ENCODE assay signal across 15 mouse cellular contexts in genomic region chr13:51063721-51064120, GRCm38 (mm10).
"Had no signal": no experiment of that assay in that cellular context is flagged by ENCODE, and none has a peak within 500 bp of the region (broad histone marks: within the 10 kb centered on the region; RNA-seq: fewer than 3 reads in every experiment).

No protein-coding gene starts in this region.

- H3K36me3 ChIP-seq: lung, embryonic 15.5 days; midbrain, embryonic 13.5 days; midbrain, embryonic 15.5 days; neural tube, embryonic 12.5 days had no signal

- H3K4me3 ChIP-seq: lung, embryonic 15.5 days; megakaryocyte, embryonic 14.5 days; midbrain, embryonic 13.5 days; midbrain, embryonic 15.5 days; neural tube, embryonic 12.5 days had no signal

- H3K4me1 ChIP-seq: lung, embryonic 15.5 days; megakaryocyte, embryonic 14.5 days; midbrain, embryonic 13.5 days; midbrain, embryonic 15.5 days; neural tube, embryonic 12.5 days had no signal

- H3K27ac ChIP-seq: lung, embryonic 15.5 days; macrophage; midbrain, embryonic 13.5 days; midbrain, embryonic 15.5 days; neural tube, embryonic 12.5 days had no signal

- H3K27me3 ChIP-seq: lung, embryonic 15.5 days; midbrain, embryonic 13.5 days; midbrain, embryonic 15.5 days; neural tube, embryonic 12.5 days had no signal

- ATAC-seq: lung, postnatal 0 days; midbrain, embryonic 13.5 days; midbrain, embryonic 15.5 days had no signal

- H3K9ac ChIP-seq: lung, embryonic 15.5 days; midbrain, embryonic 13.5 days; midbrain, embryonic 15.5 days; neural tube, embryonic 12.5 days had no signal

- H3K9me3 ChIP-seq: lung, embryonic 15.5 days; megakaryocyte, embryonic 14.5 days; midbrain, embryonic 13.5 days; midbrain, embryonic 15.5 days; neural tube, embryonic 12.5 days had no signal

- DNase-seq: lung, adult 2 months; lung, postnatal 14 days; lung, postnatal 36 days; right cerebral cortex, postnatal 14 days; thymus, adult 18-20 months; thymus, postnatal 25 days; thymus, postnatal 4 days had no signal

- H3K4me2 ChIP-seq: lung, embryonic 15.5 days; midbrain, embryonic 11.5 days; midbrain, embryonic 13.5 days; midbrain, embryonic 15.5 days; neural tube, embryonic 12.5 days had no signal
